20 mouse cellular contexts compared by ENCODE assay signal in genomic region chr9:45235668-45236227, GRCm38 (mm10). TPM values are rescaled to one million over a fixed set of nuclear protein-coding genes. Genes with fewer than 3 reads are reported as not detected.
DNase-seq lines count a peak whose midpoint lies in the region; ATAC-seq and TF ChIP-seq lines count a peak whose summit lies in the region.
"Had no signal": no experiment of that assay in that cellular context is flagged by ENCODE, and none has a peak within 500 bp of the region (broad histone marks: within the 10 kb centered on the region; RNA-seq: fewer than 3 reads in every experiment).

No protein-coding gene starts in this region.

- ATAC-seq in kidney, postnatal 0 days (replicated peaks; ENCODE audit: low FRiP score, low read depth): no peak
- ATAC-seq in common myeloid progenitor, adult 5-6 weeks (replicated peaks; ENCODE audit: low read depth, poor library complexity, severe bottlenecking): peak; percentile 47
- no peak for ATAC-seq in megakaryocyte-erythroid progenitor cell, adult 5-6 weeks (replicated peaks; ENCODE audit: low FRiP score, low TSS enrichment, poor library complexity, severe bottlenecking)
- ATAC-seq: forebrain, embryonic 15.5 days had no signal

- H3K9me3 ChIP-seq in kidney, postnatal 0 days (replicated peaks; ENCODE audit: low read length): no peaks in the 10 kb centered on the region
- H3K9me3 ChIP-seq: forebrain, embryonic 15.5 days; heart, embryonic 10.5 days; liver, embryonic 15.5 days had no signal

- H3K36me3 ChIP-seq in kidney, postnatal 0 days (ENCODE audit: insufficient read depth, low read length): no peaks in the 10 kb centered on the region
- no peaks in the 10 kb centered on the region for H3K36me3 ChIP-seq in thymus, adult 2 months (ENCODE audit: control insufficient read depth, insufficient read depth, low read length)
- no peaks in the 10 kb centered on the region for H3K36me3 ChIP-seq in splenic B cell, adult 2 months (ENCODE audit: control insufficient read depth, insufficient read depth, low read length, poor library complexity, severe bottlenecking)
- H3K36me3 ChIP-seq: forebrain, embryonic 15.5 days; heart, embryonic 10.5 days; liver, embryonic 15.5 days had no signal

- H3K27me3 ChIP-seq in kidney, postnatal 0 days (ENCODE audit: insufficient read depth, low read length): no peaks in the 10 kb centered on the region
- H3K27me3 ChIP-seq in thymus, adult 2 months (ENCODE audit: control insufficient read depth, insufficient read depth, low read length): no peaks in the 10 kb centered on the region
- H3K27me3 ChIP-seq in splenic B cell, adult 2 months (ENCODE audit: control insufficient read depth, insufficient read depth, low read length, poor library complexity, severe bottlenecking): no peaks in the 10 kb centered on the region
- H3K27me3 ChIP-seq: forebrain, embryonic 15.5 days; liver, embryonic 15.5 days had no signal

- DNase-seq in kidney, postnatal 0 days (ENCODE audit: low spot score): peak; percentile 37
- DNase-seq in kidney, adult 8-10 months: no peak
- no peak for DNase-seq in thymus, adult 2 months
- DNase-seq in thymus, postnatal 4 days: no peak
- DNase-seq in splenic B cell, adult 2 months (ENCODE audit: low read depth, low spot score): peak; percentile 73
- DNase-seq in right cerebral cortex, postnatal 25 days: no peak
- DNase-seq: cerebellum, adult 8-10 months; gastrocnemius, postnatal 10 days; heart, postnatal 36 days; kidney, postnatal 36 days; layer of hippocampus, postnatal 36 days; left cerebral cortex, postnatal 4 days; midbrain, embryonic 14.5 days had no signal

- 45% methylated on average over 6 of the region's 6 CpGs for WGBS in kidney, postnatal 0 days
- WGBS in thymus, adult 2 months: 22% methylated on average over 6 of the region's 6 CpGs

- TF ChIP-seq POLR2A in thymus, adult 2 months (IDR thresholded peaks at IDR 0.05; ENCODE audit: control insufficient read depth, extremely low read depth, insufficient read depth, low read length, poor library complexity): no peak

- no peak overlapping the region for H3K9ac ChIP-seq in kidney, postnatal 0 days (ENCODE audit: low read depth, low read length)
- H3K9ac ChIP-seq: forebrain, embryonic 15.5 days; liver, embryonic 15.5 days had no signal

- H3K4me1 ChIP-seq in kidney, postnatal 0 days (replicated peaks; ENCODE audit: insufficient read depth, low read length): no peaks in the 10 kb centered on the region
- peaks cover 18% of the 10 kb centered on the region for H3K4me1 ChIP-seq in thymus, adult 2 months (replicated peaks; ENCODE audit: control insufficient read depth, insufficient read depth, low read length)
- H3K4me1 ChIP-seq: forebrain, embryonic 15.5 days; heart, embryonic 10.5 days; liver, embryonic 15.5 days had no signal

- TF ChIP-seq CTCF in kidney, postnatal 0 days (IDR thresholded peaks at IDR 0.05; ENCODE audit: low read depth): no peak
- TF ChIP-seq CTCF in thymus, adult 2 months (IDR thresholded peaks at IDR 0.05; ENCODE audit: borderline replicate concordance, control insufficient read depth, extremely low read depth, insufficient read depth, low read length, poor library complexity): no peak

- no peak overlapping the region for H3K4me2 ChIP-seq in kidney, postnatal 0 days (ENCODE audit: low read length)
- H3K4me2 ChIP-seq: forebrain, embryonic 15.5 days; liver, embryonic 15.5 days had no signal

- H3K4me3 ChIP-seq in kidney, postnatal 0 days (replicated peaks; ENCODE audit: low read depth, low read length): no peak overlapping the region
- no peak overlapping the region for H3K4me3 ChIP-seq in thymus, adult 2 months (ENCODE audit: control insufficient read depth, insufficient read depth, low read length)
- H3K4me3 ChIP-seq: forebrain, embryonic 15.5 days; heart, embryonic 10.5 days; liver, embryonic 15.5 days had no signal

- H3K27ac ChIP-seq in kidney, postnatal 0 days: no peak overlapping the region
- peak overlapping the region; percentile 95 for H3K27ac ChIP-seq in thymus, adult 2 months (ENCODE audit: control insufficient read depth, insufficient read depth, low read length)
- H3K27ac ChIP-seq: forebrain, embryonic 15.5 days; heart, embryonic 10.5 days; liver, embryonic 15.5 days had no signal

RNA-seq across cellular contexts. Expression of gene Tmprss4, which starts 31.9 kb away (rescaled TPM):
- polyA plus RNA-seq in kidney, postnatal 0 days (2015; fragmentation: Nextera tagmentation; extraction: Ambion mirVana): 0.36 and 0.46 TPM in 2 replicates
- 7.4 and 16.1 TPM in 2 replicates for polyA plus RNA-seq in thymus, adult 2 months (2012; rRNA removed)
- total RNA-seq in common myeloid progenitor, adult 5-6 weeks (2017): 0.19 TPM in 1 of 2 replicates, not detected in the other
- total RNA-seq in megakaryocyte-erythroid progenitor cell, adult 5-6 weeks (2014; fragmentation: Nextera tagmentation): not detected in 2 replicates
- not detected in 2 replicates for total RNA-seq in megakaryocyte-erythroid progenitor cell, adult 5-6 weeks (2017)
- total RNA-seq: gastrocnemius, postnatal 10 days; heart, postnatal 36 days; layer of hippocampus, postnatal 36 days; left cerebral cortex, postnatal 4 days had no signal
- polyA plus RNA-seq: C2C12; forebrain, embryonic 15.5 days; heart, embryonic 10.5 days; liver, embryonic 15.5 days; midbrain, embryonic 14.5 days; neural tube, embryonic 11.5 days had no signal

RNA-seq across cellular contexts. Expression of gene Il10ra, which starts 33.2 kb away (rescaled TPM):
- 0.70 and 1.1 TPM in 2 replicates for polyA plus RNA-seq in kidney, postnatal 0 days (2015; fragmentation: Nextera tagmentation; extraction: Ambion mirVana)
- polyA plus RNA-seq in thymus, adult 2 months (2012; rRNA removed): 23.9 and 36.8 TPM in 2 replicates
- 3.5 and 8.2 TPM in 2 replicates for total RNA-seq in common myeloid progenitor, adult 5-6 weeks (2017)
- total RNA-seq in megakaryocyte-erythroid progenitor cell, adult 5-6 weeks (2014; fragmentation: Nextera tagmentation): 0.12 and 2.7 TPM in 2 replicates
- 0.30 and 1.4 TPM in 2 replicates for total RNA-seq in megakaryocyte-erythroid progenitor cell, adult 5-6 weeks (2017)
- polyA plus RNA-seq: C2C12 had no signal

RNA-seq across cellular contexts. Expression of gene BC049352, which starts 53.9 kb away (rescaled TPM):
- 0.08 TPM in 1 of 2 replicates, not detected in the other for polyA plus RNA-seq in kidney, postnatal 0 days (2015; fragmentation: Nextera tagmentation; extraction: Ambion mirVana)
- 1.7 and 4.5 TPM in 2 replicates for polyA plus RNA-seq in thymus, adult 2 months (2012; rRNA removed)
- total RNA-seq in common myeloid progenitor, adult 5-6 weeks (2017): not detected in 2 replicates
- not detected in 2 replicates for total RNA-seq in megakaryocyte-erythroid progenitor cell, adult 5-6 weeks (2014; fragmentation: Nextera tagmentation)
- not detected in 2 replicates for total RNA-seq in megakaryocyte-erythroid progenitor cell, adult 5-6 weeks (2017)
- total RNA-seq: gastrocnemius, postnatal 10 days; heart, postnatal 36 days; left cerebral cortex, postnatal 4 days had no signal
- polyA plus RNA-seq: C2C12; forebrain, embryonic 15.5 days; heart, embryonic 10.5 days; midbrain, embryonic 14.5 days; neural tube, embryonic 11.5 days had no signal

Comparison
In these comparisons a context has a peak if more than half of its experiments do, and no peak if none do; other contexts are left out.
1. DNase-seq: peak in kidney, postnatal 0 days (single experiment) and splenic B cell, adult 2 months (single experiment); none in kidney, adult 8-10 months (0 of 2), thymus, adult 2 months (single experiment), thymus, postnatal 4 days (single experiment) and right cerebral cortex, postnatal 25 days (single experiment).